Mouse (Mus musculus) brain, embryonic 18.5 days (tissue): ENCODE results near the gene Flrt2.
A peak's percentile ranks its signal among the peaks of the same experiment; 100 is the strongest.
"Not testable (repeated sequence)": the region's sequence is repeated elsewhere in the genome, so short reads cannot be mapped to it uniquely, and the experiment has no call there.

Experiments used
- DNase-seq: peaks from one replicate; pipeline ENCODE4 v3.0.0-alpha.2; 2012; ENCODE audit warnings: low read depth, low spot score

Flrt2 gene

DNA sequence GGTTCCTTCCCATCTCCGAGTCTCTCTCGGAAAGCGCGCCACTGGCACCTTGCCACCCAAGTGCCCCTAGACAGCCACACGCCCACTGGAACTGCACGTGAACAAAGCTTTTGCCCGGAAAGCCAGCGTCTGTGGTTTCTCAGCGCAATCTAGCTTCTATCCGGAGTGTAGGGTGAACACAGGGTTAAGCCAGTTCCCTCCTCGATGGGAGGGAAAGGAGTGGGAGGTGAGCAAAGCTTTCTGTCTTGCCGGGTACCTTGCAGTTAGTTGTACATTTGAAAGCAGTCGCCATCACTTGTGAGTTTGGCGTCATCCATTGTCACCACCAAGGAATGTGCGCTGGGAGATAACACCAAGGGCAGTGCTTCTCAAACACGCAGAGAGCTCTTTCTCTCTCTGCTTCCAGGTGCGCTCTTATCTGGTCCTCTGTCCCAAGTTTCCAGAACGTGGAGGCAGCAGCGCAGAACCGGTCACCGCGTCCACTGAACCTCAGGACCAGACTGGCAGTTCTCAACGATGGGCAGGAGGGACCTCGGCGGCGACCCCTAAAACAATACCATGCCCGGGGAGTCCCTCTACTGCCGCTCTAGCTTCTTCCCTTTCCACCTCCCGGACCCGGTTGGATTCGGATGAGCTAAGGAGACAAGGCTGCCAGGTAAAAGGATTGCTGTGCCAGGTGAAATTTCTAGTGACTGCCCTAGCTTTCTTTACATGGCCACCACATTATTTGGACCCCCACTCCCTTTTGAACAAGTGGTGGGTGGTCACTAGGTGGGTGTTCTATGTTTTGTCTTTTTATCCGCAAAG, at the start of gene Flrt2:
Flrt2 (plus strand) TSS at position 266 of the 807 bp plus-strand sequence.
- DNase-seq, result no peak

DNA sequence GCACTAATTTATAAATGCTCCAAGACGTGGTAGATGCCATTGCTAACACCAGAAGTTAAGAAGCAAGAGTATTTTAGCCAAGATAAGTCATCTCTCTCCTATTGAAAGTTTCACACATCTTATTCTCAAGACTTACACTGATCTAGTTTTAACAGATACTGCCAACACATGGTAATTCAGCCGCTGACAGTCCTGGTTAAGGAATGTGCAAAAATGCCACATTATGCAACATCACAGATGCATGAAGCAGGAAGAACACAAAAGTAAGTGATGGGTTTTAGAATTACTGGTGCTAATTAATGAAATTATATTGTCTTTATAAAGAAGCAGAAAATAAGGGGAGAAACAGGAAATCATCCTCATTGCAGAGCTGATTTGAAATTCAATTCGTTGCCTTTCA, 49.8 kb upstream of the Flrt2 start:
- no peak for DNase-seq

DNA sequence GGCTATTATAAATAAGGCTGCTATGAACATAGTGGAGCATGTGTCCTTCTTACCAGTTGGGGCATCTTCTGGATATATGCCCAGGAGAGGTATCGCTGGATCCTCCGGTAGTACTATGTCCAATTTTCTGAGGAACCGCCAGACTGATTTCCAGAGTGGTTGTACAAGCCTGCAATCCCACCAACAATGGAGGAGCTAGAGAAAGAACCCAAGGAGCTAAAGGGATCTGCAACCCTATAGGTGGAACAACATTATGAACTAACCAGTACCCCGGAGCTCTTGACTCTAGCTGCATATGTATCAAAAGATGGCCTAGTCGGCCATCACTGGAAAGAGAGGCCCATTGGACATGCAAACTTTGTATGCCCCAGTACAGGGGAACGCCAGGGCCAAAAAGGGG, 44.8 kb upstream of the Flrt2 start:
- DNase-seq, result not testable (repeated sequence)

DNA sequence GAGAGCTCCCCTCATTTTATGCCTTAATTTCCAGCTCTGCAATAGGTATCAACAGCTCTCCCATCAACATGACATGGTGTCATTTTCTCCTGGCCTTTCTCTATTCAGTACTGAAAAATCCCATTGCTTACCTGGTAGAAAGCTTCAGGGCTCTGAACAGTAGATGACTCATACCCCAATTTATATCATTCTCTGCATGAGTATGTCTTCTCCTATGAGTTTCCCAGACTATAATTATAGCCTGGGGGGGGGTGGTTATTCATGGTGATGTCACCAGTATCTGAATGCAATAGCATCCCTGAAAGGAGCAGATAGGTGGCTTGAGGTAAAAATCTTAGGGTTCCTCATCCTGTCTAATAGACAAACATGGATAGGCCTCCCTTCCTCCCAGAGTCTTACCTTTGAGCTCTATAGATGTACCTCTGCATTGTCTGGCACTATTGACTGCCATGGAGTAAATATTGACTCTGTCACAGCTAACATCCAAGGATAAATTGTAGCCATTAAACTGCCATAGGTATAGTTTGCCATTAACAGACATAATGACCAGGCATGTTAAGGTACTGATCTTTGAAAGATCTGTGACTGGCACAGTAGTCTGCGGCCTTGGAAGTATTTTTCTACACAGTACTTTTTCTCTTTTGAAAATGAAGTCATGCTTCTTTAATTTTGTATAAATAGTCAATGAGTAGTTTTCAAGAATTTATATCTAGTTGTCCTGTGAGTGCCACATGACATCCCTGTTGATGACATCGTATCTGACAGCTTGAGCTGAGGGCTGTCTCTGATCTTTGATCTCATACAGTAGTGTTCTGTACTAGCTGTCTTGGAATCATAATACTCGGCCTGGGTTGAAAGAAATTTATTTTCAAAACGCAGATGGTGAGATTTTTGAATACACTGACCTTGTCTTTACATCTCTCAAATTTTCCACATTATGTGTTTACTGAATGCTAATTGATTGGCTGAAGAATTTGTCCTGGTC, 39.6 kb upstream of the Flrt2 start:
- DNase-seq, result no peak

GRCm38 (mm10) chr12:95656594-95656993, 35.4 kb upstream of the Flrt2 start:
- no peak for DNase-seq

GRCm38 (mm10) chr12:95667296-95667695, 24.7 kb upstream of the Flrt2 start:
- DNase-seq, result no peak

DNA sequence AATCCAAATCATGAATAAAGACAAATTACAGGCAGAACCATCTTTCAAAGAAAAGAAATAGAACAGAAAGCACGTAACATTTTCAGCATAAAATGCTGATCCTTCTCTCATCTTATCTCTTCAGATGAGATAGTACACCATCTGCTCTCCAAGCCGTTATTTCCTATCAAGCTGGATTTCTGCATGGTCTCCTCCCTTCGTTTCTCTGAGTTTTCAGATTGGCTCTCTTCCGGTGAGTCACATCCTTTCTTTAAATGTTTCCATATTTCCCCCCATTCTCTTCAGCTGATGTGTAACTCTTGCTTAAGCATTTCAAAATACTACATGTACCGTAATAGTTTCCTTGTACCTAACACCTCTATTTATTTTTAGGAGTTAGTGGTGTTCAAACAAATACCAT, 16.3 kb upstream of the Flrt2 start:
- DNase-seq, result no peak

DNA sequence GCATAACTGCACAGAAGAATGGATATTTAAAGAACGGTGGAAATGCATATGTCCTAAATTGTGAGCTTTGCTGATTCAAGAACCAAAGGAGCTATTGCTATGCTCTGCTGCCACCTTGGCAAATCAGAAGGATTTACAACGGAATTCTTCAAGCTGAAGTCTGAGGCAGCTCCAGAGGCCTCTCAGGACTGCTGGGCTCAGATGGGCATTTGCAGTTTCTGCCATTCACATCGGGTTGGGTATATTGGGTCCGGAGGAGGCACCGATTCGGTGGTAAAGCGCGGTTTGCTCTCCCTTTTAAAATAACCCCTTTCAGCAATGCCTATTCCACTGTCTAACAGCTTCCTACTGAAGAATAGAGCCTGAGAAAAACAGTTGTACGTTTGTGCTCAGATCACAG, 1.2 kb upstream of the Flrt2 start:
- peak; percentile 72 for DNase-seq

DNA sequence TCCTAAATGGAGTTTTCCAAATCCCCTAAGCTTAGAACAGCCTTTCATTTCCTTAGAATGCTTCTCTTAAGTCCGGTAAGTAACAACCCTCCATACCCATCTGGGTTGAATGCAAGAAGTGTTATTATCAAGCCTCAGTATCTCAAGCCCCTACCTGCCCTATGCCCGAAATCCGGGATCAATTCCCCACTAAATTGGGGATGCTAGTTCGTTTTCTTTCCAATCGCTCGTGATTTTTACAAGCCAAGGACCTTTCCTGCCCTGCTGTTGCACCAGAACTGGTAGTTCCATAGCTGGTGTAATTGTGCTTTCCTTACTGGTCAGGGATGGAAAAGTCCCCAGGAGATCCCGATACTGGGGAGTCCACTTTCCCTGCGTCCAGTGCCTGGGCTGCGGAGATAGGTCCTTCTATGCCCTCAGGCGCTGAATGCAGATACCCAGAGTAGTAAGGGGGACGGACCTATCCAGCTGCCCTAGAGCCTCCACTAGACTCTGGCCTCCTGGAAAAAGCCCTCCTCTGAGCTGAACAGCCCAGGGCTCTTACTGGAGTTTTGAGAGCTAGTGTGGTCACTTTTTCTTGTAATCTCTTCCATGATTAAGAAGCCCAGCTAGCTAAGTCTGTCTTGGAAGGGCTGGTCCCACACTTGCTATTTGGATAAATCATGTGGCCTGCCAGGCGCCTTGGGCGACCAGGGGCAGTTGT, 1.1 kb downstream of the Flrt2 start:
- no peak for DNase-seq

GRCm38 (mm10) chr12:95693651-95694471, 1.8 kb downstream of the Flrt2 start:
- DNase-seq, result no peak

DNA sequence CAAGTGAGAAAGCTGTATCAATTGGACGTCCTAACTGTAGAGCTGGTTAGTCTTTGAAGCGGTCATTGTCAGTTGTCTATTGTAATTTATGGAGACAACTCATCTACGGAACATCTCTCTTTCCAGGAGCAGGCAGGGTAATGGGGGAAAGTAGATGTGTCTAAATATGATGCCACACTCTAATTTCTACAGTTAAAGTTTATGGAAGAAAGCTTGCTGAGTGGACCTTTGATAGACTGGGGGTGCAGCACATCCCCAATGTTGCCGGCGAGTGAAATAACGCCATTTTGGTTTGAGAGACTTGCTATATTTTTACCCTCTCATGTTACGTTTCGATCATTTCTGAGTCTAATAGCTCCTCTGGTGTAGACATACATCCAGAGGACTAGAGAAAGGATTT, 2.5 kb downstream of the Flrt2 start:
- no peak for DNase-seq

DNA sequence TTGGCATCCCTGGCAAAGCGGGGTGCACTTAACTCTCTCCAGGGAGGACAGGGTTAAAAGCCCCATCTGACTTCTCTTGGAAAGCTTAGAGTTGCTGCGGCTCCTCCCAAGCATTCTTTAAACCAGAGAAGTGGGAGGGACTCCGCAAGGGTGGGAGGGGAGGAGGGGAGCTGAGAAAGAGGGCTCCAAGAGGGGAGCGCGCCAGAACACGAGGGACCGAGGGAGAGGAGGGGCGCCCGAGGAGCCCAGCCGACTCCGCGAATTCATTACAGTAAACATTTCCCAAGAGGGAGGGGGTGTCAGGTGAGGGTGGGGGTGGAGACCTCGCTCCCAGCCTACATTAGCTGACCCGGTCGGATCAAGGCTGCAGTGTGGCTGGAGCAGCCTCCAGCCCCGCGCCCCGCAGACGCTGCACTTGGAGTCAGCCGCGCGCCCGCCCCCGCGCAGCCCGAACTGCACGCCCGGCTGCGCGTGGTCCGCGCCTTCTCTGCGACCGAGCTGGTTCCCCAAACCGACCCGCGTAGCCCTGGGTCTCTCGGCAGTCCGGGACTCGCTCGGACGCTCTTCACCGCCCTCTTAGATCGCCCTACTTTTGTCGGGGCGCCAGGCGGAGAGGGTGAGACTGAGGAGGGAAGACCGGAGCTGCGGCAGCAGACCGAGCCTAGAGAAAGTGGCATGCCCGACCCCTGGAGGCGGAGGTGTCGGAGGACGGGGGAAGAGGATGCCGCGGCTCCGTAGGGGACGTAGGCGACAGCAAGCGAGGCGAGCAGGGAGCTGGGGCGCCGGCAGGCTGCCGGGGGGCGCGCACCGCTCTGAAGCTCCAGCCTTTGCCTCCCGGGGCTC, 3.2 kb downstream of the Flrt2 start:
- DNase-seq, result peak; percentile 88

DNA sequence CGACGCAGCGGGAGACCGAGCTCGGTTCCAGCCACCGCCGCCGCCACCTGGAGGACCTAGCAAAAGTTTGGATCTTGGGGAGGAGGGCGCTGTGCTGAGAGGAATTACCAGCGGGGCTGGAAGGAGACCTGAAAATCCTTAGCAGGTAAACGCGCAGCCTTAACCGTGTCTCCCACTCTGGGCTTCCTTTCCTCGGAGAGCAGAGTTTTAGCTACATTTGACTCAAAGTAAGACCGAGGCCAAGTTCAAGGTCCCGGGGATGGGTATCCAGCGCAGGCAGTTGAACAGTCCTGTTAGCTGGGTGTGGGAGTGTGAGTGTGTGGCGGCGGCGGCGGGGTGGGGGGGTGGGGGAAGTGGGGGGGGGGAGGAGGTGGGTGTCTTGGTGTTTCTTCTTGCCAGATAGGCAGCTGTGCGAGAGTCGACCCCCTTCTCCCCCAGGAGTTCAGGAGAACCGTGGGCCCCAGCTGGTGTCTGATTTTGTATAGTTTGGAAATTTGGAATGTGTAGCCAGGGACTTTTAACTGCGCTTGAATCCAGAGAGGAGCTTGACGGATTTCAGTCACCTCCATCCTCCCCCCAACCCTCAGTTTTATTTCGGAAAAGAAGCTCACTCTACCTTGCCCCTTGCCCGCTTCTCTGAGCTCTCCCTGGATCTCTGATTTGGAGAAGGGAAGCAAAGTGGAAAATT, 4.0 kb downstream of the Flrt2 start:
- DNase-seq, result no peak

- no peak for DNase-seq
Measured at GRCm38 (mm10) chr12:95696522-95697025, 4.5 kb downstream of the Flrt2 start.

DNA sequence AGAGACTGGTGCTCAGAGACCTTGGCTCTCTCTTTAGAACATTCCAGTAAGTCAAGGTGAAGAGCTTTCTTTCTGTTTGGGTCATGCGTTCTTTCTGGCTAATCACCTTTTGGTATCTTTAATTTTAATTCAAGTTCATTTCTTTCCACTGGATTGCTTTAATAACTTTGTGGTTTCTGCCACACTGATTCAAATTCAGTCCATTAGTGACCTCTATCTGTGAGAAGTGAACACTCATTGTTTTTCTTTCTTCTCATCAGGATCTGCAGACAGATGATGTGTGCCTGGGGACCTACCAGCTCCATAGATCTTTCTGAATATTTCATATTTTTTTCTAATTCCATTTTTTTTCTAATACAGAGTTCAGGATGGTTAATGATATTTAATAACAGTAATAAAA, 6.5 kb downstream of the Flrt2 start:
- no peak for DNase-seq

DNA sequence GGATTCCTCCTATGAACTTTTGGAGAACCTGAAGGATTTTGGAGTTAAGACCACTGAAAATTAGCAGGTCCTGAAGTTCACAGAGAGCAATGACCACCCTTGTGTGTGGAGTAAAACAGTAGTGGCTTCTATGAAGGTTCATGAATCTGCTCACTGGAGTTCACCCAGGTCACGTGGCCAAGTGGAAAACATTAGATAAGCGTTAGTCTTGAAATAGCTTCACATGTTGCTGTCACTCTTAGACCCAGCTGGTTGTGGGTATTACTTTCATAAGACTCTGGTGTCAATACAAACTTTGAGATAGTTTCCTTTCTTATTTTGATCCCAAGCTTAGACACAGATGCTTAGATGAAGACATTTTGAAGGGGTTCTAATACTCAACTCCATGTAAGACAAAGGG, 8.7 kb downstream of the Flrt2 start:
- no peak for DNase-seq

DNA sequence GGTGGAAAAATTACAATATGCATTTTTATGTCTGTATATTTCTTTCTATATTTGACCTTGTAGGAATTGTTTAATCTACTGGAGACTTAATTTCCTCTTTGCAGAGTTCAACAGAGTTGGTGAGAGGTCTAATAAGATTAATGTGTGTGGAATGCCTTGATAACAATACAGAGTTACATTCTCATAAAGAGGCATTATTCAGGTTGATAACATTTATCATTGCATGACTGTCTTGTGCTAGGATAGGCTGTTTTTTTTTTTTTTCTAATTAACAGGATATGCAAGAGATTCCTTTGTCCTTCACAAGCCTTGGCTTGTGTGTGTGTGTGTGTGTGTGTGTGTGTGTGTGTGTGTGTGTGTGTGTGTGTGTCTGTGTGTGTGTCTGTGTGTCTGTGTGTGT, 9.6 kb downstream of the Flrt2 start:
- no peak for DNase-seq

GRCm38 (mm10) chr12:95705006-95705405, 13.0 kb downstream of the Flrt2 start:
- DNase-seq, result no peak

- no peak for DNase-seq
Measured at GRCm38 (mm10) chr12:95723265-95723664, 31.2 kb downstream of the Flrt2 start.
